Mouse (Mus musculus): Measurements from ENCODE around the gene Rhoh. TPM values are rescaled to one million over a fixed set of nuclear protein-coding genes. Genes with fewer than 3 reads are reported as not detected.

The Rhoh gene
- polyA plus RNA-seq, 1 experiment from 2014 or later, result 2.2 TPM

- peaks cover 4% of the 10 kb centered on the region; the same call in 1 of the 2 replicates for H3K4me1 ChIP-seq
- H3K27me3 ChIP-seq, result no peaks in the 10 kb centered on the region
- no peak overlapping the region for H3K4me3 ChIP-seq
- no peaks in the 10 kb centered on the region for H3K36me3 ChIP-seq
- no peaks in the 10 kb centered on the region for H3K9me3 ChIP-seq
- 86% methylated on average over 7 of the region's 7 CpGs for WGBS
- H3K4me2 ChIP-seq, result no peak overlapping the region
- ATAC-seq (ENCODE audit: insufficient number of reproducible peaks, low FRiP score, low TSS enrichment, low read depth), result no peak
- H3K27ac ChIP-seq, result no peak overlapping the region
- H3K9ac ChIP-seq, result no peak overlapping the region
These were observed 1.4 kb downstream of the Rhoh start for GRCm38 (mm10) chr5:65862217-65862927.

- no peak for ATAC-seq (ENCODE audit: insufficient number of reproducible peaks, low FRiP score, low TSS enrichment, low read depth)
- Histone ChIP-seq H3K4me1 (peaks cover 4% of the 10 kb centered on the region; the same call in 1 of the 2 replicates), H3K27ac (no peak overlapping the region), H3K9ac (no peak overlapping the region), H3K36me3 (no peaks in the 10 kb centered on the region), H3K9me3 (no peaks in the 10 kb centered on the region), H3K27me3 (no peaks in the 10 kb centered on the region), H3K4me2 (no peak overlapping the region), H3K4me3 (no peak overlapping the region)
- 76% methylated on average over 12 of the region's 12 CpGs for WGBS
These were observed 2.3 kb downstream of the Rhoh start for GRCm38 (mm10) chr5:65863349-65863749.

- H3K36me3 ChIP-seq, result no peaks in the 10 kb centered on the region
- H3K4me1 ChIP-seq, result no peaks in the 10 kb centered on the region
- H3K4me2 ChIP-seq, result no peak overlapping the region
- no peaks in the 10 kb centered on the region for H3K9me3 ChIP-seq
- no peaks in the 10 kb centered on the region for H3K27me3 ChIP-seq
- H3K9ac ChIP-seq, result no peak overlapping the region
- 87% methylated on average over 7 of the region's 7 CpGs for WGBS
- H3K27ac ChIP-seq, result no peak overlapping the region
- no peak overlapping the region for H3K4me3 ChIP-seq
- no peak for ATAC-seq (ENCODE audit: insufficient number of reproducible peaks, low FRiP score, low TSS enrichment, low read depth)
These were observed 3.5 kb downstream of the Rhoh start for GRCm38 (mm10) chr5:65864486-65864885.

DNA sequence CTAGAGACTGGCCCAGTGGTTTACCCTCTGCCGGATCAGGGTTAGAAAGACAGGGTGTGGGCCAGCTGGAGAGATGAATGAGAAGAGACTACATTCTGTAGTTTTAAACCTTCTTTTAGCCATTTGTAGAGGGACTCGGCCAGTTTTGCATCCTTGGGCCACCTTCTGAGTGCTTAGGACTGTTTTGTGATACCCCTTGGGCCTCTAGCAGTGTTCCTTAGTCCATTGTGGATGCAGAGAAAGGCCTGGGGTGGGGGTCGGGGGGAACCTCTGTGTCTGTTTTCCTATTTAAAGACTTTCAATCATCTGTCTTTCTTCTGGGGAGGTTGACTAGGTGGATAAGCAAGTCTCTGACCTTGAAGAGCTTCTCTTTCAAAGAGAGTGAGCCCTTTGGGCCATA, 3.9 kb downstream of the Rhoh start:
- Histone ChIP-seq H3K27me3 (no peaks in the 10 kb centered on the region), H3K4me1 (no peaks in the 10 kb centered on the region), H3K4me3 (no peak overlapping the region), H3K9ac (no peak overlapping the region), H3K36me3 (no peaks in the 10 kb centered on the region), H3K4me2 (no peak overlapping the region), H3K27ac (no peak overlapping the region), H3K9me3 (no peaks in the 10 kb centered on the region)
- no peak for ATAC-seq (ENCODE audit: insufficient number of reproducible peaks, low FRiP score, low TSS enrichment, low read depth)
- 79% methylated on average over 3 of the region's 3 CpGs for WGBS

DNA sequence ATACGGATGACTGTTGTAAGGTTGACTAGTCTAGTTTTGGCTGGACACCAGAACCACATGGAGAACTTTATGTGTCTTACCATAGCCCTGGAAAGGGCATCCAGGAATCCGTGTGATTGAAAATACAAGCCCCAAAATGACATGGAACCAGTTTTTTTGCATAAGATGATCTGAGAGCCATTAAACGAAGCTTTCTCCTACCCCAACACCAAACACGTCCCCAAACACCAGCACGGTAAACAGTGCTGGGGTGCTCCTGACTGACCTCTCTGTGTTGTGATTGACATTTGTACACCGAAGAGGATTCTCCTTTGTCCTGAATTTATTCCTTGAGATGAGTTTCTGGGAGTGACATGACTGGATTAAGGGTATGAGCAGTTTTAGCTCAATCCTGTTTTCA, 5.6 kb downstream of the Rhoh start:
- no peak for ATAC-seq (ENCODE audit: insufficient number of reproducible peaks, low FRiP score, low TSS enrichment, low read depth)
- Histone ChIP-seq H3K9me3 (no peaks in the 10 kb centered on the region), H3K4me2 (no peak overlapping the region), H3K4me1 (no peaks in the 10 kb centered on the region), H3K27me3 (no peaks in the 10 kb centered on the region), H3K4me3 (no peak overlapping the region), H3K27ac (no peak overlapping the region), H3K9ac (no peak overlapping the region), H3K36me3 (no peaks in the 10 kb centered on the region)
- WGBS, result 87% methylated on average over 6 of the region's 6 CpGs

GRCm38 (mm10) chr5:65867380-65868116, 6.5 kb downstream of the Rhoh start:
- Histone ChIP-seq H3K4me3 (no peak overlapping the region), H3K9ac (no peak overlapping the region), H3K27me3 (no peaks in the 10 kb centered on the region), H3K27ac (no peak overlapping the region), H3K4me2 (no peak overlapping the region), H3K4me1 (no peaks in the 10 kb centered on the region), H3K36me3 (no peaks in the 10 kb centered on the region), H3K9me3 (no peaks in the 10 kb centered on the region)
- 81% methylated on average over 7 of the region's 7 CpGs for WGBS
- no peak for ATAC-seq (ENCODE audit: insufficient number of reproducible peaks, low FRiP score, low TSS enrichment, low read depth)

GRCm38 (mm10) chr5:65868419-65868818, 7.4 kb downstream of the Rhoh start:
- WGBS, result 61% methylated on average over 3 of the region's 3 CpGs
- ATAC-seq (ENCODE audit: insufficient number of reproducible peaks, low FRiP score, low TSS enrichment, low read depth), result no peak

GRCm38 (mm10) chr5:65869660-65870059, 8.6 kb downstream of the Rhoh start:
- WGBS, result 83% methylated on average over 4 of the region's 4 CpGs
- Histone ChIP-seq H3K4me1 (no peaks in the 10 kb centered on the region), H3K9me3 (no peaks in the 10 kb centered on the region), H3K36me3 (no peaks in the 10 kb centered on the region), H3K27ac (no peak overlapping the region), H3K9ac (no peak overlapping the region), H3K27me3 (no peaks in the 10 kb centered on the region), H3K4me3 (no peak overlapping the region), H3K4me2 (no peak overlapping the region)
- no peak for ATAC-seq (ENCODE audit: insufficient number of reproducible peaks, low FRiP score, low TSS enrichment, low read depth)

More at GRCm38 (mm10) chr5:65868419-65868818, 7.4 kb downstream of the Rhoh start:
- Histone ChIP-seq H3K9me3 (no peaks in the 10 kb centered on the region), H3K27ac (no peak overlapping the region), H3K9ac (no peak overlapping the region), H3K36me3 (no peaks in the 10 kb centered on the region), H3K4me2 (no peak overlapping the region), H3K27me3 (no peaks in the 10 kb centered on the region), H3K4me3 (no peak overlapping the region), H3K4me1 (no peaks in the 10 kb centered on the region)

DNA sequence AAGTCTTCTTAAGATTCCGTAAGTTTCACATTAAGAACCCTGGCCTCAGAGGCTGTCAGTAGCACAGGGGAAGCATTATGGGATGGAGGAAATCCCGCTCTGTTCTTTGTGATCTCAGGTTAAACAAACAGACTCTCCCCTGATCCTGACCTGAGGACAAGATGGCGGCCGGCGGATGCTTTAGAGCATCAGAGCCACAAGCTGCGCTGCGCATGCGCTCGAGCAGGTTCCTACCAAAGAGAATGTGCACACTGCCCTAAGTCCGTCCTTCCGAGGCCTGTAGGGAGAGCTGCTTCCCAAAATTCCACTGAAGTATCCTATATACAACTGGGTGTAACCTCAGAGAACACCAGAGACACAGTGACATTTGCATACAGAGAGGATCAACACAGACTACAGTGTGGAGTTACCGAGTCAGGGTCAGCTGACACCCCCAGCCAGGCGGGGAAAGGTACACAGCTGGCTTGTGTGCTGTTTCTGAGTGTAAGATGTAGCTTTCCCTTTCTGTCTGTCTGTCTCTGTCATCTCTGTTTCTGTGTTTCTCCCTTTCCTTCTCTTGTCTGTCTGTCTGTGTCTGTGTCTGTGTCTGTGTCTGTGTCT, 10.4 kb downstream of the Rhoh start:
- no peaks in the 10 kb centered on the region for H3K27me3 ChIP-seq
- 86% methylated on average over 13 of the region's 13 CpGs for WGBS
- ATAC-seq (ENCODE audit: insufficient number of reproducible peaks, low FRiP score, low TSS enrichment, low read depth), result no peak
- no peak overlapping the region for H3K4me2 ChIP-seq
- H3K36me3 ChIP-seq, result no peaks in the 10 kb centered on the region
- no peak overlapping the region for H3K27ac ChIP-seq
- H3K9me3 ChIP-seq, result no peaks in the 10 kb centered on the region
- H3K9ac ChIP-seq, result no peak overlapping the region
- no peak overlapping the region for H3K4me3 ChIP-seq
- no peaks in the 10 kb centered on the region for H3K4me1 ChIP-seq

DNA sequence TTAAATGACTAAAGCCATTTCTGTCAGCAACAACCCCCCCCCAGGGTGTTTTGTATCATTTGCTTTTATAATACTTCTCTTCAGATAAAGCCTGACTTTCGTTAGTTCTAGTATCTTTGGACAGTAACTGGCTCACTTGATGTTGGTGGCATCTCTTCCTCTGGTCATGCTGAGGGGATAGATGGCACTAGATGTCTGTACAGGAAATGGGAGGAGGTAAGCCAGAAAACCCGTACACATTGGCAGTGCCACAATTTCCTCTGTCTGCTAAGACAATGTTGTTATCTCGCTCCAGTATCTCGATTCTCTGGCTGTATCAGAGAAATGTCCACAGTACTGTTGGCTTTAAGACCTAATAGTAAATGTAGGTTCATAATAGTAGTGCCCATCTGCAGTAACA, 12.2 kb downstream of the Rhoh start:
- Histone ChIP-seq H3K4me3 (no peak overlapping the region), H3K27ac (no peak overlapping the region), H3K27me3 (no peaks in the 10 kb centered on the region), H3K9ac (no peak overlapping the region), H3K9me3 (no peaks in the 10 kb centered on the region), H3K36me3 (no peaks in the 10 kb centered on the region), H3K4me1 (no peaks in the 10 kb centered on the region), H3K4me2 (no peak overlapping the region)
- 76% methylated on average over 4 of the region's 4 CpGs for WGBS
- no peak for ATAC-seq (ENCODE audit: insufficient number of reproducible peaks, low FRiP score, low TSS enrichment, low read depth)

DNA sequence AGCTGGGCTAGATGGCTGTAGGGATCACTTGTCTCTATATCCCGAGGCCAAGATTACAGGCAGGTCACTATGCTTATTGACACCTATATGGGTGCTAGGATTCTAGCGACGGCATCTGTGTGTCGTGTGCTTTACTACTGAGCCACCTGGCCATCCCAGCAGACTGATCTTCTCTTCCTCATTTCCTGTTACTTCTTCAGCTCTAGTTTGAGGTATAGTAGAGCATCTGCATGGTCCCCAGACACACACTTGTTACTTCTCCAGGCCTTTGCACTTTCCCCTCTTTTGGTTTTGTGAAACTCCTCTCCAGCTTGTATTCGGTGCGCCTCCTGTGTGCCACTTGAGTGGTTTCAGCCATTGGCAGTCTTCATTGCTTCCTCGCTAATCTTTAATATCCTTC, 14.3 kb downstream of the Rhoh start:
- Histone ChIP-seq H3K9ac (no peak overlapping the region), H3K27ac (no peak overlapping the region), H3K27me3 (no peaks in the 10 kb centered on the region), H3K4me2 (no peak overlapping the region), H3K9me3 (no peaks in the 10 kb centered on the region), H3K4me3 (no peak overlapping the region), H3K36me3 (no peaks in the 10 kb centered on the region), H3K4me1 (no peaks in the 10 kb centered on the region)
- WGBS, result 90% methylated on average over 7 of the region's 7 CpGs
- no peak for ATAC-seq (ENCODE audit: insufficient number of reproducible peaks, low FRiP score, low TSS enrichment, low read depth)

DNA sequence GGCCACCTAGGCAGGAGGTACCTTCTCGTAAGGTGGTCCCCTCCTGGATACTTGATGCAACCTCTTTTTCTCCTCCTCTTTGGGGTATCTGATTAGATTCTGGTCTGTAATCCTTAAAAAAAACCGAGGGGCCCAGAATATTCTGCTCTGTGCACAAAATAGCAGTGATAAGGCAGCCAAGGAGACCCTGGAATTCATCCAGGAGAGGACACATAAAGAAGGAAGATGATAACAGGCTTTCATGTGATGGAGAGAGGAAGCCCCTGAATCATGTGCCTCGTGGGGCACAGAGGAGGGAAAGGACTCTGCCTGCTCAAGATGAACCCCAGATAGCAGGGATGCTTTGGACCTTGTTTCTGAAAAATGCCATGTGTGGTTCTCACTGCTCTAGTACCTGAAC, 17.4 kb downstream of the Rhoh start:
- Histone ChIP-seq H3K4me2 (no peak overlapping the region), H3K9me3 (no peaks in the 10 kb centered on the region), H3K27me3 (no peaks in the 10 kb centered on the region), H3K36me3 (no peaks in the 10 kb centered on the region), H3K4me1 (no peaks in the 10 kb centered on the region), H3K9ac (no peak overlapping the region), H3K4me3 (no peak overlapping the region), H3K27ac (no peak overlapping the region)
- ATAC-seq (ENCODE audit: insufficient number of reproducible peaks, low FRiP score, low TSS enrichment, low read depth), result no peak
- 67% methylated on average over 3 of the region's 3 CpGs for WGBS
